Mouse (Mus musculus): Measurements from ENCODE around the gene St6gal1. TPM values are rescaled to one million over a fixed set of nuclear protein-coding genes. Genes with fewer than 3 reads are reported as not detected.
A peak's percentile ranks its signal among the peaks of the same experiment; 100 is the strongest.
"Not testable (repeated sequence)": the region's sequence is repeated elsewhere in the genome, so short reads cannot be mapped to it uniquely, and the experiment has no call there.

Gene St6gal1
- polyA plus RNA-seq (2014; fragmentation: Nextera tagmentation; extraction: Ambion mirVana), result 32.5 and 36.7 TPM in 2 replicates

DNA sequence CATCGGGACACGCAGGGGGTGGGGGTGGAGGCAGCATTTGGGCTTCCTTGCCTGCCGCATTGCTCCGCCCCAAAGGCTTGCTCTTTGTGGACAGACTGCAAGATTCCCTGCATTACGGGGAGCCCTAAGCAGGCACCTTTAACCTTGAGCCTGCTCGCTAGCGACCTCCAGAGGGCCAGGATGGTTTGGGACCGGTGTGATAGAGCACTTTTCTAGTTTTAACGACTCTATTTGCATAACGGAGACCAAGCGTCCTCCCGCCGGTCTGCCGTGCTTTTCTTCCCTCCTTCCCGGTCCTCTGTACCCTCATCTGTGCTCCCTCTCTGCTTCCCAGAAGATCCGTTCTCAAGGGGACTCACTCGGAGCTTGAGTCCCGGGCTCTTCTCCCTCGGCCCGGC, at the start of gene St6gal1:
Gene St6gal1, plus strand, starts transcription at position 70 of the 398 bp plus-strand sequence.
- Histone ChIP-seq H3K27ac (ENCODE audit: low read depth, low read length) (peak within 1 kb of the TSS; percentile 84), H3K4me3 (ENCODE audit: low read length) (peak within 1 kb of the TSS; percentile 69), H3K4me2 (replicated peaks; ENCODE audit: low read depth, low read length) (peak within 1 kb of the TSS; percentile 81), H3K36me3 (ENCODE audit: control insufficient read depth, insufficient read depth, low read length) (no peaks in the 10 kb centered on the region), H3K4me1 (ENCODE audit: control insufficient read depth, insufficient read depth, low read length) (peaks cover 26% of the 10 kb centered on the region), H3K27me3 (ENCODE audit: control insufficient read depth, insufficient read depth, low read length) (no peaks in the 10 kb centered on the region), H3K9ac (ENCODE audit: low read depth, low read length) (peak within 1 kb of the TSS; percentile 90), H3K9me3 (ENCODE audit: control insufficient read depth, low read length) (no peaks in the 10 kb centered on the region)
- WGBS, result under 1% methylated on average over 20 of the region's 20 CpGs
- peak; percentile 76 for ATAC-seq (ENCODE audit: low FRiP score, low TSS enrichment)

GRCm38 (mm10) chr16:23174855-23175254, 49.7 kb upstream of the St6gal1 start:
- no peaks in the 10 kb centered on the region for H3K4me1 ChIP-seq (ENCODE audit: control insufficient read depth, insufficient read depth, low read length)
- no peak overlapping the region for H3K4me2 ChIP-seq (replicated peaks; ENCODE audit: low read depth, low read length)
- H3K9me3 ChIP-seq (ENCODE audit: control insufficient read depth, low read length), result no peaks in the 10 kb centered on the region
- WGBS, result 79% methylated on average over 5 of the region's 5 CpGs
- no peaks in the 10 kb centered on the region for H3K27me3 ChIP-seq (ENCODE audit: control insufficient read depth, insufficient read depth, low read length)
- no peak overlapping the region for H3K27ac ChIP-seq (ENCODE audit: low read depth, low read length)
- H3K4me3 ChIP-seq (ENCODE audit: low read length), result no peak overlapping the region
- no peak overlapping the region for H3K9ac ChIP-seq (ENCODE audit: low read depth, low read length)
- ATAC-seq (ENCODE audit: low FRiP score, low TSS enrichment), result no peak
- no peaks in the 10 kb centered on the region for H3K36me3 ChIP-seq (ENCODE audit: control insufficient read depth, insufficient read depth, low read length)

DNA sequence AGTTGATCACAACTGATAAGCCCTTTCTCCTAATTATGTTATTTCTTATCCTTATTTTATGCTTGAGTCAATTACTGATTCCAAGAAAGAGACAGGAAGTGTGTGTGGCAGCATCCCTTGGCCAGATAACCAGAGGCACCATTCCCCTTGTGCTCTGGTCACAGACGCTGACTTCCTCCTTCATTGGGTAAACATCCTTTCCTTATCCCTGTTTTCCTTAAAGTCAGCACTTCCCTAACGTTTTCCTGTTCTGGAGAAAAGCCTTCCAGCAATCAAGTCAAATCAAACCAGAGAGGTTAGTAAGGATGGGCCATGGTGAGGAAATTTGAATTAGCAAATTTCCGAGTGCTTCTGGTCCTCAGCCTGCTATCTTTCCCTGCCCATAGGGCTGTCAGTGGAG, 48.6 kb upstream of the St6gal1 start:
- Histone ChIP-seq H3K9ac (ENCODE audit: low read depth, low read length) (no peak overlapping the region), H3K27me3 (ENCODE audit: control insufficient read depth, insufficient read depth, low read length) (no peaks in the 10 kb centered on the region), H3K9me3 (ENCODE audit: control insufficient read depth, low read length) (no peaks in the 10 kb centered on the region), H3K36me3 (ENCODE audit: control insufficient read depth, insufficient read depth, low read length) (no peaks in the 10 kb centered on the region), H3K4me2 (replicated peaks; ENCODE audit: low read depth, low read length) (no peak overlapping the region), H3K4me1 (ENCODE audit: control insufficient read depth, insufficient read depth, low read length) (no peaks in the 10 kb centered on the region), H3K27ac (ENCODE audit: low read depth, low read length) (no peak overlapping the region), H3K4me3 (ENCODE audit: low read length) (no peak overlapping the region)
- ATAC-seq (ENCODE audit: low FRiP score, low TSS enrichment), result no peak
- 58% methylated on average over 3 of the region's 3 CpGs for WGBS

DNA sequence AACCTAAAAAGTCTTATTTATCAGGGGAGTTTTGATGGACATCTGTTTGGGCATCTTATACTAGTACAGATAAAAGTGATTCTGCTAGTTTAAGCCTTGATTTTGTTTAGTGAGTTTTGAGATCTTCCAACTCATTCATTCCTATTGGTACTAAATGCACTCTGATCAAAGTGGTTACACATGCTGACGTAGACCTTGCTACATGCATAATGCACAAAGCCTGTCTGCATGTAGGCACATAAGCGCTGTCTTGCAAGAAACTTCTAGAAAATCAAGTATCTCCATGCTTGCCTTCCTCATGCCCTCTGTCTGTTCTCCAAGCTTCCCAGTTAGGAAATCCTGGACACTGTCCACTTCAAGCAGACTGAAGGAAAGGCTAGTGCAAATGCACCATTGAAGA, 46.7 kb upstream of the St6gal1 start:
- H3K4me1 ChIP-seq (ENCODE audit: control insufficient read depth, insufficient read depth, low read length), result no peaks in the 10 kb centered on the region
- ATAC-seq (ENCODE audit: low FRiP score, low TSS enrichment), result no peak
- no peak overlapping the region for H3K27ac ChIP-seq (ENCODE audit: low read depth, low read length)
- no peaks in the 10 kb centered on the region for H3K9me3 ChIP-seq (ENCODE audit: control insufficient read depth, low read length)
- no peaks in the 10 kb centered on the region for H3K27me3 ChIP-seq (ENCODE audit: control insufficient read depth, insufficient read depth, low read length)
- WGBS, result 92% methylated on average over 2 of the region's 2 CpGs
- no peaks in the 10 kb centered on the region for H3K36me3 ChIP-seq (ENCODE audit: control insufficient read depth, insufficient read depth, low read length)
- no peak overlapping the region for H3K9ac ChIP-seq (ENCODE audit: low read depth, low read length)
- H3K4me3 ChIP-seq (ENCODE audit: low read length), result no peak overlapping the region
- no peak overlapping the region for H3K4me2 ChIP-seq (replicated peaks; ENCODE audit: low read depth, low read length)

GRCm38 (mm10) chr16:23178796-23179195, 45.7 kb upstream of the St6gal1 start:
- no peaks in the 10 kb centered on the region for H3K36me3 ChIP-seq (ENCODE audit: control insufficient read depth, insufficient read depth, low read length)
- H3K4me3 ChIP-seq (ENCODE audit: low read length), result no peak overlapping the region
- no peak overlapping the region for H3K9ac ChIP-seq (ENCODE audit: low read depth, low read length)
- ATAC-seq (ENCODE audit: low FRiP score, low TSS enrichment), result no peak
- no peak overlapping the region for H3K27ac ChIP-seq (ENCODE audit: low read depth, low read length)
- WGBS, result 80% methylated on average over 5 of the region's 5 CpGs
- no peak overlapping the region for H3K4me2 ChIP-seq (replicated peaks; ENCODE audit: low read depth, low read length)
- no peaks in the 10 kb centered on the region for H3K4me1 ChIP-seq (ENCODE audit: control insufficient read depth, insufficient read depth, low read length)
- no peaks in the 10 kb centered on the region for H3K27me3 ChIP-seq (ENCODE audit: control insufficient read depth, insufficient read depth, low read length)
- no peaks in the 10 kb centered on the region for H3K9me3 ChIP-seq (ENCODE audit: control insufficient read depth, low read length)

- ATAC-seq (ENCODE audit: low FRiP score, low TSS enrichment); H3K4me2 ChIP-seq (replicated peaks; ENCODE audit: low read depth, low read length); H3K4me3 ChIP-seq (ENCODE audit: low read length); H3K27me3 ChIP-seq (ENCODE audit: control insufficient read depth, insufficient read depth, low read length); H3K36me3 ChIP-seq (ENCODE audit: control insufficient read depth, insufficient read depth, low read length); H3K27ac ChIP-seq (ENCODE audit: low read depth, low read length); H3K9ac ChIP-seq (ENCODE audit: low read depth, low read length); H3K9me3 ChIP-seq (ENCODE audit: control insufficient read depth, low read length); H3K4me1 ChIP-seq (ENCODE audit: control insufficient read depth, insufficient read depth, low read length): not testable (repeated sequence)
- WGBS, result 92% methylated on average over 18 of the region's 18 CpGs
Measured at GRCm38 (mm10) chr16:23179436-23179835, 45.1 kb upstream of the St6gal1 start.

DNA sequence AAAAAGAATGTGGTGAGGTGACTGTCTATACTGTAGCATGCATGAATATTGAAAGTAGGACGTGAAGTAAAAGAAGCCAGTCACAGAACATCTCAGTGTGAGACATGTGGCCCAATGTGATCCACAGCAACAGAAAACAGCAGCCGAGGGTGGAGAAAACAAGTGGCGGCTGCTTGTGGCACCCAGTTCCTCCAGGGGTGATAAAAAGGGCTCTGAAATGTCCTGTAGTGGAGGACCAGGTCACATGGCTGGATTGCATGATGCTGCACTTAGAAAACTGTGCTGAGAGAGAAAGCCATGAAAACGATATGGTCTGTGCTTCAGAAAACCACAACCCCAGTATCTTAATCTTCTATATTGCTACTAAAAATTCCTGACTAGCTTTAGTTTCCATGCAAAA, 43.5 kb upstream of the St6gal1 start:
- no peak for ATAC-seq (ENCODE audit: low FRiP score, low TSS enrichment)
- 66% methylated on average over 4 of the region's 4 CpGs for WGBS

GRCm38 (mm10) chr16:23181487-23181886, 43.1 kb upstream of the St6gal1 start:
- Histone ChIP-seq H3K9me3 (ENCODE audit: control insufficient read depth, low read length) (no peaks in the 10 kb centered on the region), H3K4me3 (ENCODE audit: low read length) (no peak overlapping the region), H3K36me3 (ENCODE audit: control insufficient read depth, insufficient read depth, low read length) (no peaks in the 10 kb centered on the region), H3K4me2 (replicated peaks; ENCODE audit: low read depth, low read length) (no peak overlapping the region), H3K27ac (ENCODE audit: low read depth, low read length) (no peak overlapping the region), H3K27me3 (ENCODE audit: control insufficient read depth, insufficient read depth, low read length) (no peaks in the 10 kb centered on the region), H3K9ac (ENCODE audit: low read depth, low read length) (no peak overlapping the region), H3K4me1 (ENCODE audit: control insufficient read depth, insufficient read depth, low read length) (no peaks in the 10 kb centered on the region)
- ATAC-seq (ENCODE audit: low FRiP score, low TSS enrichment), result no peak
- 73% methylated on average over 3 of the region's 3 CpGs for WGBS

More for the DNA sequence above, 43.5 kb upstream of the St6gal1 start:
- Histone ChIP-seq H3K9ac (ENCODE audit: low read depth, low read length) (no peak overlapping the region), H3K4me1 (ENCODE audit: control insufficient read depth, insufficient read depth, low read length) (no peaks in the 10 kb centered on the region), H3K27ac (ENCODE audit: low read depth, low read length) (no peak overlapping the region), H3K4me2 (replicated peaks; ENCODE audit: low read depth, low read length) (no peak overlapping the region), H3K36me3 (ENCODE audit: control insufficient read depth, insufficient read depth, low read length) (no peaks in the 10 kb centered on the region), H3K9me3 (ENCODE audit: control insufficient read depth, low read length) (no peaks in the 10 kb centered on the region), H3K4me3 (ENCODE audit: low read length) (no peak overlapping the region), H3K27me3 (ENCODE audit: control insufficient read depth, insufficient read depth, low read length) (no peaks in the 10 kb centered on the region)

DNA sequence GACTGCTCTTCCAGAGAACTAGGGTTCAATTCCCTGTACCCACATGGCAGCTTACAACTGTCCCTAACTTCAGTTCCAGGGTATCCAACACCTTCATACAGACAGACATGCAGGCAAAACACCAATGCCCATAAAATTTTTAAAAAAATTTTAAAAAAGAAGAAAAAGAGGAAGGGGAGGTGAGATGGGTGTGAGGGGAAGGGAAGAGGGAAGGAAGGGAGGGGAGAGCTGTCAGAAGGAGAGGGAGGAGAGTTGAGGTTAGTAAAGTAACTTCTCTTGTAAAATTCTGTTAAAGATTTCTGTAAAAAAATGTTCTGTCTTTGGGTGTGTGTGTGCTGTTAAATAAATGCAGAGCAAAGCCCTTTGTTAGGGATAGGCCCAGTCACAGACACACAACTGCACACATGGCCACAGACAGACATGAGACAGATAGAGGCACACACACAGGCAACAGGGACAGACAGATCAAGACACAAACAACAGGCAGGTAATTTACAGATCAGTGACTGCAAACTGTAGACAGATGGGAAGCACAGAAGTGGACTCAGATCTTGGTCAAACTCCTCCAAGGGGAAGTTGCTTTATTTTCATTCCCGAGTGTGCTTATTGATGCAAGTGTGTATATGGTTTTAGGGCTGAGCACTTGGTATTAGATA, 42.5 kb upstream of the St6gal1 start:
- no peak overlapping the region for H3K27ac ChIP-seq (ENCODE audit: low read depth, low read length)
- H3K9me3 ChIP-seq (ENCODE audit: control insufficient read depth, low read length), result no peaks in the 10 kb centered on the region
- no peaks in the 10 kb centered on the region for H3K27me3 ChIP-seq (ENCODE audit: control insufficient read depth, insufficient read depth, low read length)
- no peak overlapping the region for H3K9ac ChIP-seq (ENCODE audit: low read depth, low read length)
- H3K4me2 ChIP-seq (replicated peaks; ENCODE audit: low read depth, low read length), result no peak overlapping the region
- WGBS, result 67% methylated on average over 1 of the region's 1 CpGs
- no peak for ATAC-seq (ENCODE audit: low FRiP score, low TSS enrichment)
- H3K4me1 ChIP-seq (ENCODE audit: control insufficient read depth, insufficient read depth, low read length), result no peaks in the 10 kb centered on the region
- no peaks in the 10 kb centered on the region for H3K36me3 ChIP-seq (ENCODE audit: control insufficient read depth, insufficient read depth, low read length)
- no peak overlapping the region for H3K4me3 ChIP-seq (ENCODE audit: low read length)
